Mouse (Mus musculus): ENCODE results near the gene Cdk19. TPM values are rescaled to one million over a fixed set of nuclear protein-coding genes. Genes with fewer than 3 reads are reported as not detected.

The Cdk19 gene
- total and polyA plus RNA-seq, 3 experiments, result 3.3 to 4.7 (median 4.0) TPM

DNA sequence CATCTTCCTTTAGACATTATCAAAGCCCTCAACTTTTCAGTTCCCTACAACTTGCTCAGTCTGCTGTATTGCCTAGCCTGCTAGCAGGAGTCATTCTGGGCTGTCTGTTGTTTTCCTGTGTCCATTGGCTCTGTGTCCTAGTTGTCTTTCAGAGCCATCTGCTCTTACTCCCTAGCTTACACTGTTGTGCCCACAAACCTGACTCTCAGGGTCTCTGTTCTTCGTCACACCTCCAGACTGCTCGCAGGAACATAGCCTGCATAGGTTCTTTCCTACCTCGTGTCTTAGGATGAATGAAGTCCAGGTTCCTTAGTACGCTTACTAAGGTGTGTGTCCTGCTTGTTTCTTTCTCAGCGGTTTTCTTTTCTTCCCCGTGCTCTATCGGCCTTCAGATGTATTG lies 35.5 kb downstream of the Cdk19 start:
- dilution Hi-C loops (cut with MboI; ENCODE audit: extremely low pct_ligation_motif_present, extremely low pct_unique_long_range_greater_than_20kb, low sequenced_read_pairs), result no loop called here

DNA sequence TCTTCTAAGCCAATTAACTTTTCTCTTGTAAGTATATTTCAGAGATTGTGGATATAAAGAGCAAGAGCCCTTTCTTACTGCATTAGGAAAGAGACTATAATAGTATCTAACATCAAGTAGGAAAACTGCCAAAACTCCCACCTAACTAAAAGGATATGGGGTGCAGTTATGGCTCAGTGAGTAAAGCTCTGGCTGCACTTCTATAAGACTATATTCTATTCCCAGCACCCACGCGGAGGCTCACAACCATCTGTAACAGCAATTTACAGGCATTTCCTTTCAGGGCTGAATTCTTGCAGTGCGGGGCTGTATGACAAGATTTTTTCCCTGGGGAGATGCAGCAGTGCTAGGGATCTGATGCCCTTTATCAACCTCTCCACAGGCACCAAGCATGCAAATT lies 36.9 kb downstream of the Cdk19 start:
- H3K4me2 ChIP-seq (ENCODE audit: insufficient read depth, low read depth, poor library complexity, severe bottlenecking), result no peak overlapping the region
- no peak overlapping the region for H3K27ac ChIP-seq (ENCODE audit: insufficient read depth, low read depth)
- dilution Hi-C loops (cut with MboI; ENCODE audit: extremely low pct_ligation_motif_present, extremely low pct_unique_long_range_greater_than_20kb, low sequenced_read_pairs), result no loop called here
- TF ChIP-seq JUND (conservative IDR thresholded peaks at IDR 0.05; ENCODE audit: low read depth, low read length) (no peak), MEF2A (IDR thresholded peaks at IDR 0.05; ENCODE audit: borderline replicate concordance, low read depth, low read length) (no peak), NELFE (IDR thresholded peaks at IDR 0.05; ENCODE audit: low read depth, low read length) (no peak), RCOR1 (conservative IDR thresholded peaks at IDR 0.05; ENCODE audit: low read depth, low read length) (no peak), KAT2A (IDR thresholded peaks at IDR 0.05; ENCODE audit: insufficient replicate concordance, low read length) (no peak), E2F4 (IDR thresholded peaks at IDR 0.05; ENCODE audit: insufficient replicate concordance, low read depth, low read length) (no peak), RAD21 (IDR thresholded peaks at IDR 0.05; ENCODE audit: low read depth, low read length) (no peak), ZKSCAN1 (IDR thresholded peaks at IDR 0.05; ENCODE audit: borderline replicate concordance, low read depth, low read length) (no peak), TCF12 (IDR thresholded peaks at IDR 0.05; ENCODE audit: low read depth, low read length) (no peak), EP300 (IDR thresholded peaks at IDR 0.05; ENCODE audit: low read length) (no peak), NRF1 (IDR thresholded peaks at IDR 0.05; ENCODE audit: low read depth, low read length) (no peak), ELF1 (IDR thresholded peaks at IDR 0.05; ENCODE audit: low read depth, low read length) (no peak), POLR2AphosphoS2 (IDR thresholded peaks at IDR 0.05; ENCODE audit: low read depth, low read length) (no peak), GABPA (IDR thresholded peaks at IDR 0.05; ENCODE audit: insufficient replicate concordance, low read depth, low read length) (no peak), MYC (IDR thresholded peaks at IDR 0.05; ENCODE audit: low read depth, low read length) (no peak), USF1 (IDR thresholded peaks at IDR 0.05; ENCODE audit: low read depth, low read length) (no peak)
- H3K4me3 ChIP-seq (replicated peaks in 1 of 3; ENCODE audit: low read depth in 2 of 3, low read length in 2 of 3, poor library complexity in 1 of 3), result no peak overlapping the region
- no peaks in the 10 kb centered on the region for H3K79me2 ChIP-seq (replicated peaks; ENCODE audit: control insufficient read depth, extremely low read depth, insufficient read depth, poor library complexity, severe bottlenecking)
- in situ Hi-C loops (cut with MboI; ENCODE audit: low pct_ligation_motif_present, low pct_unique_long_range_greater_than_20kb, low sequenced_read_pairs), result no loop called here
- peaks cover 0 to 2% of the 10 kb centered on the region in 2 experiments for H3K36me3 ChIP-seq (replicated peaks in 1 of 2; ENCODE audit: control insufficient read depth in 1 of 2, insufficient read depth in 1 of 2, low read length in 1 of 2)
- no peaks in the 10 kb centered on the region for H3K27me3 ChIP-seq (replicated peaks)
- H3K4me1 ChIP-seq (ENCODE audit: control insufficient read depth in 1 of 2, insufficient read depth in 2 of 2), result no peaks in the 10 kb centered on the region
- H3K9me3 ChIP-seq (replicated peaks; ENCODE audit: low read length), result no peaks in the 10 kb centered on the region
- no peak overlapping the region for H3K9ac ChIP-seq (ENCODE audit: insufficient read depth, low read depth)
- DNase-seq (ENCODE audit: extremely low read depth), result no peak

More for the DNA sequence above, 35.5 kb downstream of the Cdk19 start:
- in situ Hi-C loops (cut with MboI; ENCODE audit: low pct_ligation_motif_present, low pct_unique_long_range_greater_than_20kb, low sequenced_read_pairs), result loop anchor here (25.0 kb wide), 1 partner anchor 137 kb away; no protein-coding TSS in a partner anchor
- DNase-seq (ENCODE audit: extremely low read depth), result no peak
- no peaks in the 10 kb centered on the region for H3K9me3 ChIP-seq (replicated peaks; ENCODE audit: low read length)
- no peaks in the 10 kb centered on the region for H3K79me2 ChIP-seq (replicated peaks; ENCODE audit: control insufficient read depth, extremely low read depth, insufficient read depth, poor library complexity, severe bottlenecking)
- H3K36me3 ChIP-seq (replicated peaks in 1 of 2; ENCODE audit: control insufficient read depth in 1 of 2, insufficient read depth in 1 of 2, low read length in 1 of 2), result peaks cover 0 to 2% of the 10 kb centered on the region in 2 experiments
- H3K4me2 ChIP-seq (ENCODE audit: insufficient read depth, low read depth, poor library complexity, severe bottlenecking), result no peak overlapping the region
- H3K27ac ChIP-seq (ENCODE audit: insufficient read depth, low read depth), result no peak overlapping the region
- no peak overlapping the region for H3K9ac ChIP-seq (ENCODE audit: insufficient read depth, low read depth)
- H3K4me1 ChIP-seq (ENCODE audit: control insufficient read depth in 1 of 2, insufficient read depth in 2 of 2), result no peaks in the 10 kb centered on the region
- H3K27me3 ChIP-seq (replicated peaks), result no peaks in the 10 kb centered on the region
- TF ChIP-seq RAD21 (IDR thresholded peaks at IDR 0.05; ENCODE audit: low read depth, low read length) (no peak), PAX5 (IDR thresholded peaks at IDR 0.05; ENCODE audit: low read length) (no peak), MEF2A (IDR thresholded peaks at IDR 0.05; ENCODE audit: borderline replicate concordance, low read depth, low read length) (no peak), UBTF (IDR thresholded peaks at IDR 0.05; ENCODE audit: low read depth, low read length) (no peak), POLR2AphosphoS2 (IDR thresholded peaks at IDR 0.05; ENCODE audit: low read depth, low read length) (no peak), RCOR1 (conservative IDR thresholded peaks at IDR 0.05; ENCODE audit: low read depth, low read length) (no peak), BHLHE40 (IDR thresholded peaks at IDR 0.05; ENCODE audit: low read depth, low read length) (no peak), TBP (conservative IDR thresholded peaks at IDR 0.05; ENCODE audit: low read depth, low read length) (no peak), EP300 (IDR thresholded peaks at IDR 0.05; ENCODE audit: low read length) (no peak), ZMIZ1 (IDR thresholded peaks at IDR 0.05; ENCODE audit: low read depth, low read length) (no peak), ETS1 (conservative IDR thresholded peaks at IDR 0.05; ENCODE audit: low read depth, low read length) (no peak), MAX (IDR thresholded peaks at IDR 0.05; ENCODE audit: low read length) (no peak), IRF4 (IDR thresholded peaks at IDR 0.05; ENCODE audit: low read depth, low read length) (no peak), HCFC1 (IDR thresholded peaks at IDR 0.05; ENCODE audit: low read depth, low read length) (no peak), USF2 (conservative IDR thresholded peaks at IDR 0.05; ENCODE audit: low read depth, low read length) (no peak), POLR2A (IDR thresholded peaks at IDR 0.05; ENCODE audit: low read depth, low read length) (no peak), E2F4 (IDR thresholded peaks at IDR 0.05; ENCODE audit: insufficient replicate concordance, low read depth, low read length) (no peak), ZC3H11A (IDR thresholded peaks at IDR 0.05; ENCODE audit: low read depth, low read length) (no peak)
- no peak overlapping the region for H3K4me3 ChIP-seq (replicated peaks in 1 of 3; ENCODE audit: low read depth in 2 of 3, low read length in 2 of 3, poor library complexity in 1 of 3)

Data from CH12.LX (cell line).